Mouse (Mus musculus) E14TG2a.4 (cell line): ENCODE results near the gene Zfp764.
"Not testable (repeated sequence)": the region's sequence is repeated elsewhere in the genome, so short reads cannot be mapped to it uniquely, and the experiment has no call there.

ENCODE experiments used
- H3K27me3 ChIP-seq: 2 replicates; pipeline ENCODE4 v1.6.1; 2014; ENCODE audit warnings: low read length, control low read depth; ENCODE audit not compliant: insufficient read depth
- H3K36me3 ChIP-seq: 2 replicates; pipeline ENCODE4 v1.6.1; 2014; ENCODE audit warnings: low read length, control low read depth; ENCODE audit not compliant: insufficient read depth
- H3K4me1 ChIP-seq: replicated peaks from 2 replicates; pipeline ENCODE4 v1.6.1; 2014; ENCODE audit warnings: low read depth, low read length, control low read depth
- H3K4me3 ChIP-seq: replicated peaks from 2 replicates; pipeline ENCODE4 v1.5.1; 2014; ENCODE audit warnings: mild to moderate bottlenecking, low read length
- H3K9me3 ChIP-seq: 2 replicates; pipeline ENCODE4 v1.6.1; 2014; ENCODE audit warnings: low read length, control low read depth
- CTCF ChIP-seq: conservative IDR thresholded peaks from 2 replicates; pipeline ENCODE4 v1.5.1; 2014; ENCODE audit warnings: low read length
- NANOG ChIP-seq: IDR thresholded peaks from 2 replicates; pipeline ENCODE4 v1.6.1; 2014; ENCODE audit warnings: borderline replicate concordance, low read length, mixed read lengths
- POU5F1 ChIP-seq: IDR thresholded peaks from 2 replicates; pipeline ENCODE4 v1.6.1; 2014; ENCODE audit warnings: low read length, borderline replicate concordance

Gene Zfp764

DNA sequence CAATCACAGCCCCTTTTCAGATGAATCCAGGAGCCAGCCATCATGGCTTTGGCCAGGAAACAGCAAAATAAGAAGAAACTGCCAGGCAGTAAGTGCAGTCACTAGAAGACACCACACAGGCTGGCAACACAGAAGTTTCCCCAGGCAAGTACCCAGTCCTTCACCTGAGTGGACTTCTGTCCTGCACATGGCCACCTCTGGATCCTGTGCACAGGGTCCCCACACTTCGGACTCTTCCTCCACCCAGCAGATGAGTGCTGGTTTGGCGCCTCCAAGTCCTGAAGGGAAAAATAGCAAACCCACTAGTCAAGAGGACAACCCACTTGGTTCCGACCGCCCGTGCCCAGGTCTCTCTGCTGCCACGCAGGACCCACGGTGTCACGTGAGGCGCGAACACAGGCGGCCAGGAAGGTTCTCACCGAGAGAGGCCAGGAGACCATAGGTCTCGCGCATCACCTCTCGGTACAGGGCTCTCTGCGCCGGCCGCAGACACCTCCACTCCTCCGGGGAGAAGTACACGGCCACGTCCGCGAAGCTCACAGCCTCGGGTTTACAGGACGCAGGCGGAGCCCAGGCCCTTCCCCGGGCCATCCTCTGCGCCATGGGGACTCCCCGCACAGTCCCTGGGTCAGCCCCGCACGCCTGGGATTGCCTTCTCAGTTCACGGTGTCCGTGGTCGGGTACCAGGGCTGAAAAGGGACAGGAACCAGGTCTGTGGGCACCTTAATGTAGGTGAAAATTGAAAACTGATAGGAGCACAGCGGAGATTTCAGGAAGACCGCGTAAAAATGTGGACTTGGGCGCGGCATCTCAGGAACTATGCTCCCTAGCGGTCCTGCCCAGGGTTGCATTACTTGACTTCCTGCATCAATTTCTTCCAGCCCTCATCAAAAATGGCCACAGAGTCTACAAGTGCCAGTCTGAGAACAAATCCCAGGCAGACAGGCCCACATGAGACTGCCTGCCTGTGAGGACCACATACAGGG lies at the start of gene Zfp764:
TSS of gene Zfp764 (minus strand) at position 821 of the 986 bp plus-strand sequence.
- TF ChIP-seq CTCF, result peak; percentile 67
- peaks cover 15% of the 10 kb centered on the region for H3K27me3 ChIP-seq
- H3K4me3 ChIP-seq, result peak within 1 kb of the TSS; percentile 82
- H3K4me1 ChIP-seq, result peaks cover 23% of the 10 kb centered on the region
- H3K9me3 ChIP-seq, H3K36me3 ChIP-seq: not testable (repeated sequence)

DNA sequence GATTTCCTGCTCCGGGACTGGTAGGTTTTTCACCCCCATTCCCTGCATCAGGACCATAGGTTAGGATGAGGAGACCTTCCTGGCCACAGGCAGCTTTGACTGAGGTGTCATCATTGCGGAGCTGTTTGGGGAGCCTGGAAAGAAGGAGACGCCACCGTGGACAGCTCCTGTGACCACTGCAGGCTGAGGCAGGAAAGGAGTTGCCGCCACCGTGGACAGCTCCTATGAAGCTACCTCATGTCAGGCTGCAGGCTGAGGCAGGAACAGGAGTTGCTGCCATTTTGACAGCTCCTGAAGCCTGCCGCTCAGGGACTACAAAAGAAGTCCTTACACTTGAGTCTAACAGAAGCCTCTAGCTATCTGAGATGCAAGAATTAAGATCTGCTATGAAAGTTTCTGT lies 48.3 kb upstream of the Zfp764 start:
- H3K4me3 ChIP-seq, result no peak overlapping the region
- no peaks in the 10 kb centered on the region for H3K27me3 ChIP-seq
- peaks cover 34% of the 10 kb centered on the region for H3K4me1 ChIP-seq
- TF ChIP-seq NANOG, result no peak
- TF ChIP-seq POU5F1, result no peak
- no peak for TF ChIP-seq CTCF
- peaks cover 80% of the 10 kb centered on the region for H3K36me3 ChIP-seq
- H3K9me3 ChIP-seq, result peaks cover 39% of the 10 kb centered on the region

DNA sequence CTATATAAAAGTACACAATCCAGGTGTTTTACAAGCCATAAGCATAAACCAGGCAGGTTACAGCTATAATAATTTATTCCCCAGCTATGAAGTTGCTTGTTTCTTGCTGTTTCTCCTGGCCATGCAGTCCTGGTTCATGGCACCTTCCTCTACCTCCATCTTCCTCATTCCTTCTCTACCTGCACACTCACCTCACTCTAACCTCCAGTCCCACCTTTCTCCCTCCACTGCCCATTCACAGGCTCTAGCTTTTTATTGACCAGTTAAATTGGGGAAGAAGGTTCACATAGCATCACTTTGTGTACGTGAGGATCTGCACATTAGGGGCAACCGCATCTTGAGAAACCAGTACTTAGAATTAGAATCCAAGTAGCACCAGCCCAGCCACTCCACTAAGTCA lies 46.4 kb upstream of the Zfp764 start:
- Histone ChIP-seq H3K27me3 (no peaks in the 10 kb centered on the region), H3K4me1 (peaks cover 43% of the 10 kb centered on the region), H3K36me3 (peaks cover 69% of the 10 kb centered on the region), H3K4me3 (no peak overlapping the region), H3K9me3 (peaks cover 23% of the 10 kb centered on the region)
- TF ChIP-seq POU5F1 (no peak), NANOG (no peak), CTCF (no peak)

DNA sequence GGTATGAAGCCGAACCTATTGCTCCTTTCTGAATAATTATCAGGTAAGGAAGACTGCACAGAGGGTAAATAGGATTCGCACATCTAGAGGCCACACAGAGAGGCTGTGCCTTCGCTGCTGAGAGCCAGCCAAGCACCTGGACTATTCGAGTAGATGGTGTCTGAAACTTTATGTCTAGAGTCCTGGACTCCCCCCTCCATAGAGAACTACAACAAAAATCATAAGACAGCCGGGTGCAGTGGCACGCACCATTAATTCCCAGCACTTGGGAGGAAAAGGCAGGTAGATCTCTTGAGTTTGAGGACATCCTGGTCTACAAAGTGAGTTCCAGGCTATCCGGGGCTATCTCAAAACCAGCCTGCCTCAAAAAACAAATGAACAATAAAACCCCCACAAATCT lies 43.3 kb upstream of the Zfp764 start:
- Histone ChIP-seq H3K4me1 (peaks cover 52% of the 10 kb centered on the region), H3K9me3 (no peaks in the 10 kb centered on the region), H3K36me3 (peaks cover 52% of the 10 kb centered on the region), H3K4me3 (peak overlapping the region; percentile 99), H3K27me3 (peaks cover 8% of the 10 kb centered on the region)
- TF ChIP-seq POU5F1, result no peak
- no peak for TF ChIP-seq NANOG
- TF ChIP-seq CTCF, result no peak

DNA sequence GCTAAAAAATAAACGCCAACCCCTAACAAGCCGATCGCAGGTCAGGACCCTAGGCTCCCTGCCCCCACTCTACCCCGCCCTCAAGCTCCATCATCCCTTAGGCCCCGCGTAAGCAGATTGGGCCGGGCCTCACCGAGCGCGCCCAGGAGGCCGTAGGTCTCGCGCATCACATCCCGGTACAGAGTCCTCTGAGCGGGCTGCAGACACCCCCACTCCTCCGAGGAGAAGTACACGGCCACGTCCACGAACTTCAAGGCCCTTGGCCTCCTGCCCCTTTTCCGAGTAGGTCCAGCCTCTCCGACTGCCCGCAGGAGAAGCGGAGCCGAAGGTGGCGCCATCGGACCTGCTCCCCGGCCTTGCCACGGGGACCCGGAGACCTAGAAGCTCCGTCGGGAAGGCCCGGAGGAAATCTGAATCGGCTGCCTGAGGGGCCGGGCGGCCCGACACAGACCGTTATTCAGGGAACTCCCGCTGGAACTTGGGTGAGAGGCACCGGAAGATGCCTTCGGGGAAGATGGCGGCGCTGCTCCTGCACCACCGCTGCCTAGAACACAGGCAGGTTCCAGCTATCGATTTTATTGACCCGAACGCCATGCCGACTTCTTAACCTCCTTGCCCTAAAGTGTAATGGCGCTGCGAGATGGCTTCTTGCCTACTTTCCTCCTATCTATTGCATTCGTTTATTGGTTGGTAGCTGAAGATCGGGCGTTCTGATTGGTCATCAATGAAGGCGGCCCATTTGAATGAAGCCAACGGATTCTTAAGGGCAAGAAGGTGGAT lies 42.1 kb upstream of the Zfp764 start, which contains the start of gene Zfp689:
TSS of gene Zfp689 (minus strand) at position 638 of the 780 bp plus-strand sequence.
- TF ChIP-seq POU5F1, result no peak
- TF ChIP-seq NANOG, result no peak
- no peak for TF ChIP-seq CTCF
- H3K36me3 ChIP-seq, result peaks cover 59% of the 10 kb centered on the region
- H3K27me3 ChIP-seq, result peaks cover 20% of the 10 kb centered on the region
- H3K4me3 ChIP-seq, result peak within 1 kb of the TSS; percentile 99
- peaks cover 58% of the 10 kb centered on the region for H3K4me1 ChIP-seq
- H3K9me3 ChIP-seq, result no peaks in the 10 kb centered on the region

DNA sequence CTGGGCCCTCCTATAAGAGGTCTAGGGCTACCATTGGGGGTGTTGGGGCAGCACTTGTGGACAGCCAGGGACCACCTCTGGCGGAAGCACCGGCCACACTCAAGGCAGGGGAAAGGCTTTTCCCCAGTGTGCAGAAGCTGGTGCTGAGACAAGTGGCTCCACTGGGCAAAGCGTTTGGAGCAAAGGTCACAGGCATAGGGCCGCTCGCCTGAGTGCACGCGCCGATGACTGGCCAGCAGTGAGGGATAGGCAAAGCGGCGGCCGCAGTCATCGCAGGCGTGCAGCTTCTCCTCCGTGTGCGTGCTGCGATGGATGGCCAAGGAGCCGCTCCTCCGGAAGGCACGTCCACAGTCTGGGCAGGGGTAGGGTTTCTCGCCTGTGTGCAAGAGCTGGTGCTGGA lies 37.4 kb upstream of the Zfp764 start:
- Histone ChIP-seq H3K4me3 (peak overlapping the region; percentile 74), H3K36me3 (peaks cover 36% of the 10 kb centered on the region), H3K27me3 (peaks cover 20% of the 10 kb centered on the region), H3K9me3 (no peaks in the 10 kb centered on the region), H3K4me1 (peaks cover 34% of the 10 kb centered on the region)
- no peak for TF ChIP-seq NANOG
- no peak for TF ChIP-seq POU5F1
- TF ChIP-seq CTCF, result no peak

DNA sequence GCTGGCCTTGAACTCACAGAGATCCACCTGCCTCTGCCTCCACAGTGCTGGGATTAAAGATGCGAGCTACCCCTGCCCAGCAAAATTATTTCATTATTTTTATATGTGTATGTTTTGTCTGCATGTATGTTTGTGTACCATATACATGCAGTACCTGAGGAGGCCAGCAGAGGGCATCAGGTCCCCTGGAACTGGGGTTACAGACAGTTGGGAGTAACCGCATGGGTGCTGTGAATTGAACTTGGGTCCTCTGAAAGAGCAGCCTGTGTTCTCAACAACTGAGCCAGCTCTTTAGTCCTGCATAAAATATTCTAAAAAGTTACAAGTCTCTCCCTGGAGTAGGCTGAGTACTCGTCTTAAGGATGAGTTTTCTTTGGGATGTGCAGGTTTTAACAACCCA lies 31.1 kb upstream of the Zfp764 start:
- Histone ChIP-seq H3K36me3 (peaks cover 5% of the 10 kb centered on the region; the same call in 1 of the 2 replicates), H3K4me1 (no peaks in the 10 kb centered on the region), H3K4me3 (no peak overlapping the region), H3K27me3 (no peaks in the 10 kb centered on the region), H3K9me3 (peaks cover 9% of the 10 kb centered on the region)
- TF ChIP-seq POU5F1 (no peak), CTCF (peak; percentile 79), NANOG (no peak)

DNA sequence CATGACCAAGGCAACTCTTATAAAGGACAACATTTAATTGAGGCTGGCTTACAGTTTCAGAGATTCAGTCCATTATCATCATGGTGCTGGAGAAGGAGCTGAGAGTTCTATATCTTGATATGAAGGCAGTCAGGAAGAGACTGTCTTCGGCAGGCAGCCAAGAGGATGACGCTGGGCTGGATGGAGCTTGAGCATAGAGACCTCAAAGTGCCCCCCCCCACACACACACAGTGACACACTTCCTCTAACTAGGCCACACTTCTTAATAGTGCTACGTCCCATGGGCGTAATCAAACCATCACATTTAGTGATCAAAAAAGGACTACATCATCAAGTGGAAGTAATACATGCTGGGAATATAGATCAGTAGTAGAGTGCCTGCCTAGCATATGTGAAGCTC lies 28.6 kb upstream of the Zfp764 start:
- H3K27me3 ChIP-seq, result no peaks in the 10 kb centered on the region
- peaks cover 9% of the 10 kb centered on the region for H3K9me3 ChIP-seq
- H3K36me3 ChIP-seq, result no peaks in the 10 kb centered on the region
- TF ChIP-seq CTCF, result no peak
- no peak for TF ChIP-seq POU5F1
- TF ChIP-seq NANOG, result no peak
- no peak overlapping the region for H3K4me3 ChIP-seq
- H3K4me1 ChIP-seq, result no peaks in the 10 kb centered on the region
